Mouse (Mus musculus) CH12.LX (cell line): ENCODE measurements around the gene Nrf1.

Experiments
- CHD2 ChIP-seq: IDR thresholded peaks from 2 replicates; pipeline ENCODE4 v1.6.1; 2011; ENCODE audit warnings: low read length, improper control_type of control experiment
- KAT2A ChIP-seq: IDR thresholded peaks from 2 replicates; pipeline ENCODE4 v1.6.1; 2012; ENCODE audit warnings: low read length, improper control_type of control experiment, inconsistent platforms; ENCODE audit not compliant: insufficient replicate concordance
- MEF2A ChIP-seq: IDR thresholded peaks from 2 replicates; pipeline ENCODE4 v1.6.1; 2014; ENCODE audit warnings: low read depth, mild to moderate bottlenecking, inconsistent platforms, low read length, improper control_type of control experiment, borderline replicate concordance
- NRF1 ChIP-seq: IDR thresholded peaks from 2 replicates; pipeline ENCODE4 v1.6.1; 2014; ENCODE audit warnings: low read depth, mild to moderate bottlenecking, inconsistent platforms, low read length, improper control_type of control experiment, moderate library complexity
- ZC3H11A ChIP-seq: IDR thresholded peaks from 2 replicates; pipeline ENCODE4 v1.6.1; 2012; ENCODE audit warnings: low read depth, mild to moderate bottlenecking, inconsistent platforms, low read length, improper control_type of control experiment

DNA sequence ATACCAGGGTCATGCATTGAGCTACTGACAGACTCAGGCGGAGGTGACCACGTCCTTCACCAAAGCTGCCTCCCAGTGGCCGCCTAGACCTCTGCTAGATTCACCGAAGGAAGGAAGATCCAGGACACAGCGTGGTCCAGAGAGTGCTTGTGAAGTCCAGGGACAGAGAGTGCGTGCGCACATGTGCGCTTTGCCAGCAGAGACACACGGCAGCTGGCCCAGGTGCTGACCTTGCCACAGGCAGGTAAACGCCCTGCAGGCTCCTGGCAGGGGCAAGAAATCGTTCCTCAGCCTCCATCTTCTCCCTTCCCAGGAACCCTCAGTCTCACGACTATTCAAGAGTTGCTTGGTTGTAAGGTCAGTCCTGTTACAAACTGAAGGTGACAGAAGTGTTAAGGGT is 104.4 kb downstream of the Nrf1 start:
- no peak for TF ChIP-seq ZC3H11A
- no peak for TF ChIP-seq MEF2A
- TF ChIP-seq KAT2A: no peak
- TF ChIP-seq NRF1: no peak
- TF ChIP-seq CHD2: no peak
